Mouse (Mus musculus) cerebellum, postnatal 4 days (tissue): Measurements from ENCODE around the gene Vps13c.

ENCODE experiments used
- DNase-seq, 2 experiments: peaks; one replicate each; pipeline ENCODE4 v3.0.0; 2022; ENCODE audit warnings: low spot score in 2 of 2, mixed read lengths in 1 of 2

Vps13c gene

DNA sequence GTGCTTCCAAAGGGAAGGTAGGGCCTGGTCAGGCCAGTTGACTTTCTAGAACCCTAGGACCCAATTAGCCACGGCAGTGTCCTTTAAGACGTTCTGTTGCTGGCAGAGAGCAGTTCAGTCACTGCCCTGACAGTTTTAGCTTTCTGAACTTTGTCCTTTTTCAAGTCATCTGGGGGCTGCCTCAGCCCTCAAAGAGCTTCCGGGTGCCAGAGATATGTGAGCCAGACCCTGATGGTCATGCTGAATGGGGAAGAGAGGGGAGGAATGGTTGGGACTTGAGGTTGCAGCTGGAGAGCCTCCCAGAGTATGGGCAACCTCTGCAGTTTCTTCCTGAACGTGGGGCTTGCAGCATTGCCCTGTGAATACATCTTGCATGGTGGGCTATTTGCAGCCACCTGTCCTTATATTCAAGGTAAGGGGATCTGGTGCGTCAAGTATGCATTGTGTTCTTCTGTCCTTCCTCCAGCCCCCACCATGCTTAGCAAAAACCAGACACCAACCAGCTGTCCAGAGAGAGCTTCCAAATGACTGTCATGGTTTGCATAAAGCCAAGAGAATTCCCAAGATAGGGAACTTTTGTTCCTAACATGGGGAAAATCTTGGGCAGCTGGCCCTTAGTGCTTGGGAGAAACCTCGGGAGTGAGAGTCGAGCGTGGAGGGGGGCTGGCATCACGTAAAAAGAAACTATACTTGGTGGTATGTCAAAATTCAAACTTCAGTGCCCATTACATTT lies 182.3 kb downstream of the Vps13c start:
- DNase-seq = no peak

DNA sequence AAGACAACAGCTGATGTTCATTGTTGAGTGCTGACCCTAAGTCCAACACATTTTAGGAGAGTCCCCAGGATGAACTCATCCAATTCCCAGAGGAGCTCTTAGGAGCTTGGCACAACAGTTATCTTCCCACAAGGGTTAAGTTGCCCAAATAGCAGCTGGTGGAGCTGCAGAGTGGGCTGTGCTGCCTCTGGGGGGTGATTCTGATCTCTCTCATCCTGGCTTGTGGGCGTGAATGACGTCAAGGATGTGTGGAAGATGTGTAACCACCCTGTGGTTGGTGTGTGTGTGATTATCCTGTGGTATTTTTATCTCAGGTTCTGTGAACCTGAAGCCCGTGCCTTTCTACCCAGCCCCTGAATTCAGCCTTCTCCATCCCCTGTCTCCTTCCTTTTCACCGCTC lies 188.4 kb downstream of the Vps13c start:
- DNase-seq = no peak

- no peak for DNase-seq
Observed at GRCm38 (mm10) chr9:68033771-68034170, 193.6 kb downstream of the Vps13c start.
